ENCODE assay signal across 9 mouse cellular contexts in genomic region chr4:115047750-115048149, GRCm38 (mm10). TPM values are rescaled to one million over a fixed set of nuclear protein-coding genes. Genes with fewer than 3 reads are reported as not detected.
DNase-seq lines count a peak whose midpoint lies in the region; ATAC-seq and TF ChIP-seq lines count a peak whose summit lies in the region.
"Had no signal": no experiment of that assay in that cellular context is flagged by ENCODE, and none has a peak within 500 bp of the region (broad histone marks: within the 10 kb centered on the region; RNA-seq: fewer than 3 reads in every experiment).

No protein-coding gene starts in this region.

- intact Hi-C loops in heart, postnatal 25 days (cut with DNase I), result loop anchor here (1.0 kb wide), 1 partner anchor 39 kb away; no protein-coding TSS in a partner anchor

- no peaks in the 10 kb centered on the region for H3K9me3 ChIP-seq in forebrain, embryonic 11.5 days (ENCODE audit: control insufficient read depth, low read length)
- no peaks in the 10 kb centered on the region for H3K9me3 ChIP-seq in forebrain, embryonic 13.5 days (replicated peaks)
- H3K9me3 ChIP-seq in ES-E14 (ENCODE audit: control insufficient read depth, insufficient read depth, low read depth, low read length), result no peaks in the 10 kb centered on the region
- no peaks in the 10 kb centered on the region for H3K9me3 ChIP-seq in liver, embryonic 11.5 days (ENCODE audit: control insufficient read depth, low read length)
- no peaks in the 10 kb centered on the region for H3K9me3 ChIP-seq in neural tube, embryonic 11.5 days (ENCODE audit: control insufficient read depth, low read length)
- H3K9me3 ChIP-seq: hindbrain, embryonic 15.5 days had no signal

- 0 out of 2 replicates have a peak, but pooled peaks cover 3% of the 10 kb centered on the region for H3K4me1 ChIP-seq in forebrain, embryonic 11.5 days (replicated peaks; ENCODE audit: control insufficient read depth, insufficient read depth, low read length)
- H3K4me1 ChIP-seq in forebrain, embryonic 13.5 days, result peaks cover 4% of the 10 kb centered on the region; the same call in 1 of the 2 replicates
- peaks cover 2 to 4% of the 10 kb centered on the region in 2 experiments; a peak in 1 of 4 replicates for H3K4me1 ChIP-seq in ES-E14 (ENCODE audit: control insufficient read depth in 2 of 2, insufficient read depth in 2 of 2, low read length in 2 of 2, poor library complexity in 1 of 2)
- H3K4me1 ChIP-seq in liver, embryonic 11.5 days (replicated peaks; ENCODE audit: control insufficient read depth, insufficient read depth, low read length), result peaks cover 36% of the 10 kb centered on the region
- H3K4me1 ChIP-seq in neural tube, embryonic 11.5 days (ENCODE audit: control insufficient read depth, insufficient read depth, low read length), result no peaks in the 10 kb centered on the region

- in situ Hi-C loops in ES-E14 (cut with MboI; ENCODE audit: low sequenced_read_pairs in 2 of 2, unreplicated experiment in 2 of 2), result no loop called here

- 0 out of 2 replicates have a peak, but pooled peaks have one; percentile 28 for ATAC-seq in forebrain, embryonic 11.5 days (replicated peaks; ENCODE audit: low FRiP score)
- no peak for ATAC-seq in forebrain, embryonic 13.5 days
- ATAC-seq in common myeloid progenitor, adult 5-6 weeks (replicated peaks; ENCODE audit: low read depth, poor library complexity, severe bottlenecking), result peak; percentile 71
- peak; percentile 77 for ATAC-seq in liver, embryonic 11.5 days (replicated peaks; ENCODE audit: low FRiP score)
- 0 out of 2 replicates have a peak, but pooled peaks have one; percentile 7 for ATAC-seq in neural tube, embryonic 11.5 days (ENCODE audit: insufficient read depth, low FRiP score, low TSS enrichment)

- peak; percentile 84 for DNase-seq in forebrain, embryonic 11.5 days (ENCODE audit: low spot score)
- peak; percentile 82 for DNase-seq in ES-E14 (ENCODE audit: low read depth, low spot score)
- DNase-seq in heart, postnatal 25 days (ENCODE audit: low spot score), result peak; percentile 35
- DNase-seq in liver, embryonic 11.5 days (ENCODE audit: low spot score), result peak; percentile 82
- DNase-seq in neural tube, embryonic 11.5 days (ENCODE audit: low spot score), result peak; percentile 67
- peak; percentile 52 to 62 for DNase-seq in thymus, postnatal 36 days

- 7% methylated on average over 5 of the region's 5 CpGs for WGBS in forebrain, embryonic 11.5 days
- 5% methylated on average over 5 of the region's 5 CpGs for WGBS in forebrain, embryonic 13.5 days
- WGBS in liver, embryonic 11.5 days, result 4% methylated on average over 5 of the region's 5 CpGs
- 2% methylated on average over 5 of the region's 5 CpGs for WGBS in neural tube, embryonic 11.5 days

- H3K4me3 ChIP-seq in forebrain, embryonic 11.5 days (ENCODE audit: low read depth, low read length), result no peak overlapping the region
- no peak overlapping the region for H3K4me3 ChIP-seq in forebrain, embryonic 13.5 days
- H3K4me3 ChIP-seq in ES-E14 (ENCODE audit: insufficient read depth in 1 of 2, low read depth in 1 of 2, low read length in 2 of 2, poor library complexity in 1 of 2, severe bottlenecking in 1 of 2), result no peak overlapping the region
- peak overlapping the region; percentile 41 for H3K4me3 ChIP-seq in liver, embryonic 11.5 days (ENCODE audit: low read depth, low read length)
- H3K4me3 ChIP-seq in neural tube, embryonic 11.5 days (ENCODE audit: low read depth, low read length), result no peak overlapping the region
- H3K4me3 ChIP-seq: hindbrain, embryonic 15.5 days had no signal

- H3K4me2 ChIP-seq in forebrain, embryonic 11.5 days (ENCODE audit: low read depth, low read length, severe bottlenecking), result no peak overlapping the region
- no peak overlapping the region for H3K4me2 ChIP-seq in forebrain, embryonic 13.5 days
- H3K4me2 ChIP-seq in liver, embryonic 11.5 days, result peak overlapping the region; percentile 80
- H3K4me2 ChIP-seq in neural tube, embryonic 11.5 days (ENCODE audit: low read depth), result no peak overlapping the region
- H3K4me2 ChIP-seq: hindbrain, embryonic 15.5 days had no signal

- no peaks in the 10 kb centered on the region for H3K36me3 ChIP-seq in forebrain, embryonic 11.5 days (ENCODE audit: control insufficient read depth, insufficient read depth, low read length)
- H3K36me3 ChIP-seq in forebrain, embryonic 13.5 days (ENCODE audit: poor library complexity, severe bottlenecking), result peaks cover 10% of the 10 kb centered on the region; the same call in 1 of the 2 replicates
- no peaks in the 10 kb centered on the region for H3K36me3 ChIP-seq in ES-E14 (ENCODE audit: control insufficient read depth, insufficient read depth, low read length, poor library complexity, severe bottlenecking)
- no peaks in the 10 kb centered on the region for H3K36me3 ChIP-seq in liver, embryonic 11.5 days (ENCODE audit: control insufficient read depth, insufficient read depth, low read length)
- no peaks in the 10 kb centered on the region for H3K36me3 ChIP-seq in neural tube, embryonic 11.5 days (ENCODE audit: control insufficient read depth, insufficient read depth, low read length)
- H3K36me3 ChIP-seq: hindbrain, embryonic 15.5 days had no signal

- no peak overlapping the region for H3K27ac ChIP-seq in forebrain, embryonic 11.5 days (ENCODE audit: low read depth, low read length)
- H3K27ac ChIP-seq in forebrain, embryonic 13.5 days, result no peak overlapping the region
- H3K27ac ChIP-seq in ES-E14 (ENCODE audit: insufficient read depth, low read depth, low read length, poor library complexity, severe bottlenecking), result no peak overlapping the region
- H3K27ac ChIP-seq in liver, embryonic 11.5 days (ENCODE audit: low read depth, low read length), result peak overlapping the region; percentile 92
- no peak overlapping the region for H3K27ac ChIP-seq in neural tube, embryonic 11.5 days (ENCODE audit: low read depth, low read length)
- H3K27ac ChIP-seq: hindbrain, embryonic 15.5 days had no signal

- H3K27me3 ChIP-seq in forebrain, embryonic 11.5 days (ENCODE audit: control insufficient read depth, insufficient read depth, low read length), result peaks cover 25% of the 10 kb centered on the region
- peaks cover 48% of the 10 kb centered on the region for H3K27me3 ChIP-seq in forebrain, embryonic 13.5 days
- H3K27me3 ChIP-seq in liver, embryonic 11.5 days (replicated peaks; ENCODE audit: control insufficient read depth, insufficient read depth, low read length), result peaks cover 2% of the 10 kb centered on the region; the same call in 1 of the 2 replicates
- peaks cover 29% of the 10 kb centered on the region for H3K27me3 ChIP-seq in neural tube, embryonic 11.5 days (ENCODE audit: control insufficient read depth, insufficient read depth, low read length)

- H3K9ac ChIP-seq in forebrain, embryonic 11.5 days (ENCODE audit: low read length), result no peak overlapping the region
- no peak overlapping the region for H3K9ac ChIP-seq in forebrain, embryonic 13.5 days
- H3K9ac ChIP-seq in ES-E14 (ENCODE audit: insufficient read depth, low read depth, low read length, poor library complexity, severe bottlenecking), result peak overlapping the region; percentile 19; the same call in 1 of the 2 replicates
- H3K9ac ChIP-seq in liver, embryonic 11.5 days (ENCODE audit: low read depth, low read length), result peak overlapping the region; percentile 72
- H3K9ac ChIP-seq in neural tube, embryonic 11.5 days (ENCODE audit: low read length), result no peak overlapping the region
- H3K9ac ChIP-seq: hindbrain, embryonic 15.5 days had no signal

TF ChIP-seq in ES-E14, 5 proteins besides CTCF, POLR2A, EP300 and RAD21:
- no peak for TF ChIP-seq MAFK (IDR thresholded peaks at IDR 0.05; ENCODE audit: insufficient read depth, low read depth, low read length)
- TF ChIP-seq ZNF384 (IDR thresholded peaks at IDR 0.05; ENCODE audit: low read depth, low read length), result no peak
- no peak for TF ChIP-seq CHD2 (IDR thresholded peaks at IDR 0.05; ENCODE audit: low read depth, low read length)
- TF ChIP-seq ZC3H11A (IDR thresholded peaks at IDR 0.05; ENCODE audit: borderline replicate concordance, low read depth, low read length), result no peak
- TF ChIP-seq HCFC1 (IDR thresholded peaks at IDR 0.05; ENCODE audit: borderline replicate concordance, insufficient read depth, low read length), result no peak

RNA-seq across cellular contexts. Expression of gene Tal1, which starts 8.5 kb away (rescaled TPM):
- 3.4 and 3.7 TPM in 2 replicates for polyA plus RNA-seq in forebrain, embryonic 11.5 days (2014; fragmentation: Nextera tagmentation; extraction: Ambion mirVana)
- polyA plus RNA-seq in forebrain, embryonic 13.5 days (2015; fragmentation: Nextera tagmentation; extraction: Ambion mirVana), result 0.81 and 0.88 TPM in 2 replicates
- total RNA-seq in ES-E14 (2012; rRNA removed), result 0.40 and 0.42 TPM in 2 replicates
- total RNA-seq in common myeloid progenitor, adult 5-6 weeks (2017), result 38.4 and 47.6 TPM in 2 replicates
- total RNA-seq in heart, postnatal 25 days (2021), result 1 to 10 TPM; 3.7 to 4.0 TPM
- 42.7 and 47.6 TPM in 2 replicates for polyA plus RNA-seq in liver, embryonic 11.5 days (2014; fragmentation: Nextera tagmentation; extraction: Ambion mirVana)
- polyA plus RNA-seq in neural tube, embryonic 11.5 days (2014; fragmentation: Nextera tagmentation; extraction: Ambion mirVana), result 6.7 and 7.5 TPM in 2 replicates

RNA-seq across cellular contexts. Expression of gene Pdzk1ip1, which starts 40.8 kb away (rescaled TPM):
- 13.8 and 16.2 TPM in 2 replicates for polyA plus RNA-seq in forebrain, embryonic 11.5 days (2014; fragmentation: Nextera tagmentation; extraction: Ambion mirVana)
- polyA plus RNA-seq in forebrain, embryonic 13.5 days (2015; fragmentation: Nextera tagmentation; extraction: Ambion mirVana), result 3.7 and 4.4 TPM in 2 replicates
- 1.1 and 1.2 TPM in 2 replicates for total RNA-seq in ES-E14 (2012; rRNA removed)
- total RNA-seq in common myeloid progenitor, adult 5-6 weeks (2017), result 9.3 and 13.0 TPM in 2 replicates
- total RNA-seq in heart, postnatal 25 days (2021), result 1 to 10 TPM in 1 of 2 experiments, not detected in 1; 1.0 TPM
- polyA plus RNA-seq in liver, embryonic 11.5 days (2014; fragmentation: Nextera tagmentation; extraction: Ambion mirVana), result 24.2 and 25.8 TPM in 2 replicates
- polyA plus RNA-seq in neural tube, embryonic 11.5 days (2014; fragmentation: Nextera tagmentation; extraction: Ambion mirVana), result 9.7 and 14.7 TPM in 2 replicates

RNA-seq across cellular contexts. Expression of gene Stil, which starts 47.8 kb away (rescaled TPM):
- 26.0 and 32.2 TPM in 2 replicates for polyA plus RNA-seq in forebrain, embryonic 11.5 days (2014; fragmentation: Nextera tagmentation; extraction: Ambion mirVana)
- polyA plus RNA-seq in forebrain, embryonic 13.5 days (2015; fragmentation: Nextera tagmentation; extraction: Ambion mirVana), result 12.6 and 12.8 TPM in 2 replicates
- 7.3 and 7.4 TPM in 2 replicates for total RNA-seq in ES-E14 (2012; rRNA removed)
- total RNA-seq in common myeloid progenitor, adult 5-6 weeks (2017), result 17.3 and 29.3 TPM in 2 replicates
- total RNA-seq in heart, postnatal 25 days (2021), result under 1 TPM; 0.16 to 0.22 TPM
- polyA plus RNA-seq in liver, embryonic 11.5 days (2014; fragmentation: Nextera tagmentation; extraction: Ambion mirVana), result 16.2 and 20.4 TPM in 2 replicates
- 15.3 and 18.9 TPM in 2 replicates for polyA plus RNA-seq in neural tube, embryonic 11.5 days (2014; fragmentation: Nextera tagmentation; extraction: Ambion mirVana)

Comparison
In these comparisons a context has a peak if more than half of its experiments do, and no peak if none do; other contexts are left out.
1. H3K9ac ChIP-seq: peak in ES-E14 (single experiment) and liver, embryonic 11.5 days (single experiment); none in forebrain, embryonic 11.5 days (single experiment), forebrain, embryonic 13.5 days (single experiment) and neural tube, embryonic 11.5 days (single experiment).
2. Peak in every context shown above with its lines, with median percentiles within 50 percentile points of each other: DNase-seq.